Mouse (Mus musculus) megakaryocyte, embryonic 14.5 days (primary cell): ENCODE measurements at regions not wholly inside any gene's neighbourhood (a gene's known extent, or its start where the extent isn't known, plus 50 kb on each side); places are given as distances from the start of the nearest gene placed in this dataset.

Experiments used
- FLI1 ChIP-seq: IDR thresholded peaks from 2 replicates; pipeline ENCODE4 v1.6.1; 2012; ENCODE audit warnings: low read length, inconsistent platforms, mixed read lengths
- GATA1 ChIP-seq: IDR thresholded peaks from 3 replicates; pipeline ENCODE4 v1.6.1; 2012; ENCODE audit warnings: mixed read lengths, low read length, inconsistent platforms, borderline replicate concordance

DNA sequence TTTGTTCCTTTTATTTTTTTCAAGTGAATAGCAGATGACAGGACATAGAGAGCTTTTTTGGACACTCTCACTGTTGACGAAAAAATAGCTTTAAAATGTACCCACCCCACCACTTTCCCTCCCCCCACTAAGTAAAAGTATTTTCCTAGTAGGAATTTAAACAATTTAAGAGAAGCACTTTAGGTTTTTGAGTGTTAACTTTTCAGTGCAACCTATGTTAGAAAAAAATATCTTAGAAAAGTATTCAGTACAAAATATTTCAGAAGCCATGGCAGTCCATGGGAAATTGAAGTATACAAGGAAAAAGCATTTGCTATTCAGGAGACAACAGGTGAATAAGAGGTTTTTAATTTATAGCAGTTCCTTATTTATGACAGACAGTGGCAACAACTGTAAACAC lies 431.9 kb downstream of the Gja1 start:
- TF ChIP-seq GATA1 (no peak), FLI1 (no peak)
